Comparison of ENCODE assay signal across 14 mouse cellular contexts in the genomic region with DNA sequence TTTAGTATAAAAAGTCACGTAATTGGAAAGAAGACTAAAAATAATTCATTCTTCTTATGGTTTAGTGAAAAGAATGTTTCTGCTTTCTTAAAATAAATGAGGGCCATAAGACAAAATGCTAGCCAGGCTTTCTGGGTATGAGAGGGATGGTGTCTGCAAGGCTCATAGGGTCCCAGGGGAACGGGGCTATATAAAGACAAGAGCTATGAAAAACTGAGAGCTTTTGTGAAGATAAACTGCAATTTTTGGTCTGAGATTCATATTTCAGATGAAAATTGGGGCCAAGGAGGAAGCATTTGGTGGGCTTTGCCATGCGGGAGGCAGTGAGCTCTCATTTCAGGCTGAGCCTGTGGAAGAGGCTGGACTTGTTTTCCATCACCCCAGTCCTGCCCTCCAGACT.
"Had no signal": no experiment of that assay in that cellular context is flagged by ENCODE, and none has a peak within 500 bp of the region (broad histone marks: within the 10 kb centered on the region; RNA-seq: fewer than 3 reads in every experiment).

No protein-coding gene starts in this region.

- H3K36me3 ChIP-seq: limb, embryonic 10.5 days; liver, embryonic 15.5 days; neural tube, embryonic 13.5 days; stomach, embryonic 15.5 days had no signal

- H3K27me3 ChIP-seq: liver, embryonic 15.5 days; neural tube, embryonic 13.5 days; stomach, embryonic 15.5 days had no signal

- DNase-seq: kidney, adult 18-20 months; kidney, postnatal 10 days; kidney, postnatal 4 days; lung, adult 2 months; midbrain, embryonic 14.5 days; right cerebral cortex, postnatal 14 days; thymus, adult 2 months; thymus, postnatal 36 days had no signal

- H3K4me1 ChIP-seq: limb, embryonic 10.5 days; liver, embryonic 15.5 days; neural tube, embryonic 13.5 days; stomach, embryonic 15.5 days had no signal

- H3K9ac ChIP-seq: liver, embryonic 15.5 days; neural tube, embryonic 13.5 days; stomach, embryonic 15.5 days had no signal

- H3K4me3 ChIP-seq: layer of hippocampus, adult 2 months; limb, embryonic 10.5 days; liver, embryonic 15.5 days; neural tube, embryonic 13.5 days; stomach, embryonic 15.5 days had no signal

- H3K9me3 ChIP-seq: limb, embryonic 10.5 days; liver, embryonic 15.5 days; neural tube, embryonic 13.5 days; stomach, embryonic 15.5 days had no signal

- H3K27ac ChIP-seq: layer of hippocampus, adult 2 months; limb, embryonic 10.5 days; liver, embryonic 15.5 days; neural tube, embryonic 13.5 days; stomach, embryonic 15.5 days had no signal

- H3K4me2 ChIP-seq: liver, embryonic 11.5 days; liver, embryonic 15.5 days; neural tube, embryonic 13.5 days; stomach, embryonic 15.5 days had no signal
